Mouse (Mus musculus) liver, embryonic 14.5 days (tissue): ENCODE data around the gene Rusc2.

ENCODE experiments used
- CTCF ChIP-seq: IDR thresholded peaks from 2 replicates; pipeline ENCODE4 v1.5.1; 2016; ENCODE audit warnings: antibody characterized with exemption, low read depth, control low read depth
- EP300 ChIP-seq: IDR thresholded peaks from 2 replicates; pipeline ENCODE4 v1.6.1; 2016; ENCODE audit warnings: antibody characterized with exemption, low read depth

GRCm38 (mm10) chr4:43380951-43381350 is 828 bp upstream of the Rusc2 start:
- TF ChIP-seq CTCF = no peak
- TF ChIP-seq EP300 = no peak
